Mouse (Mus musculus) liver, postnatal 0 days (tissue): ENCODE data around the gene Gm20532.

Experiments
- CTCF ChIP-seq: sonication (generic); IDR thresholded peaks from 2 replicates; pipeline ENCODE4 v1.5.1; 2016; ENCODE audit warnings: antibody characterized with exemption, low read depth
- EP300 ChIP-seq: IDR thresholded peaks from 2 replicates; pipeline ENCODE4 v1.6.1; 2016; ENCODE audit warnings: antibody characterized with exemption, low read depth, mild to moderate bottlenecking

DNA sequence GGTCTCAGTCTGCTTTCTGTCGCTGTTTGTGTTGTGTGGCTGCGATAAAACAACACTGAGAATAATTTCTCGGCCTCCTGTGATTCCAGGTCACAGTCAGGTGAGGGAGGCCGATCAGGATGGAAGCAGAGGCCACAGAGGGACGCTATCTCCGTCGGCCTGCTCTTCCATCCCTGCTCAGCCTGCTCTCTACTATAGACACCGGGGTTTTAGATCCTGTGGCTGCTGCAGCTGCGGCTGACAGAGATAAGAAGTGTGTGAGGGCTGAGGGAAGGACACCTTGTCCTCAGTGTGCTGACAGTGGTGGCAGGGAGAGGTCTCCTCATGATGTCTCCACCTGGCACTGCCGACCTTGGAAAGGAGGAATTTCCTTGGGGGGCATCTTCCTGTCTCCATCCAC is 76.7 kb downstream of the Gm20532 start:
- no peak for TF ChIP-seq EP300
- TF ChIP-seq CTCF: no peak
